Mouse (Mus musculus) natural killer cell, adult 2 months (primary cell): ENCODE data around the gene Phykpl.

Experiments
- DNase-seq, 2 experiments: peaks; one replicate each; pipeline ENCODE4 v3.0.0; 2022; ENCODE audit warnings: low spot score in 2 of 2

The Phykpl gene

DNA sequence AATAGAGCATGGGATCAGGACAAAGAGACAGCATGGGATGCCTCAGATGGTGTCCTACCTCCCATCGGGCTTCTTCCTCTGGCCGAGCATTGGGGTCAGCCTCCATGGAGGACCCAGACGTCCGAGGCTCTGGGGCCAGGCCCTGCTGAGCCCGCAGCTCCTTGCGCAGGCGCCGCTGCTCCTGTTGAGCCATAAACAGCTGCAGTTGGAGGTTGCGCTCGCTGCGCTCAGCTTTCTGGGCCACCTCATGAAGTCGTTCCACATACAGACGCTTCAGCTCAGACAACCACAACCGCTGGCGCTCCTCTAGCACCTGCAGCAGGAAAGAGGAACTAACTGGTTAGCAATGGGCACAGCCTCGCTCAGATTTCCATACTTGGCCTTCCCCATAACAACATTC, 59.7 kb downstream of the Phykpl start:
- peak in 1 of 2 experiments; percentile 80 for DNase-seq

- no peak for DNase-seq
These were observed 60.7 kb downstream of the Phykpl start for GRCm38 (mm10) chr11:51645293-51645692.

- no peak for DNase-seq
These were observed 61.7 kb downstream of the Phykpl start for GRCm38 (mm10) chr11:51646245-51646644.

- DNase-seq = peak in 1 of 2 experiments; percentile 28
These were observed 62.5 kb downstream of the Phykpl start for GRCm38 (mm10) chr11:51646751-51647667.

DNA sequence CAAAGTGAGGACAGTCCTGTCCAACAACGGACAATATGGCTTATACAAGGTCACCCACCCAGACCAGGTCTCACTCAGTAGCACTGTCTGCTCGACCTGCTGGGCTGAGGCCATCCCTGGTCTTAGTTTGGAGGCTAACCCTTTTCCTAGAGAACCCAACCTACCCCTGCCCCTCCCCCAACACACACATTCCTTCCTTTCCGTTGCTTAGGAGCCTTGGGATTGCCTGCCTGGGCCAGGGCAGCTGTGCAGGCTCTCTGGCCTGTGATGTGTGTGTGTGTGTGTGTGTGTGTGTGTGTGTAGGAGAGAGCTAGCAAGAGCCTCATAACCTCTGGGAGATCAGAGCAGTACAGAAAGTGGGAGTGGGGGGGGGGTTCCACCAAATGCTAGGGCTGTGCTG, 64.0 kb downstream of the Phykpl start:
- DNase-seq = no peak

- no peak for DNase-seq
These were observed 64.7 kb downstream of the Phykpl start for GRCm38 (mm10) chr11:51649111-51649888.

DNA sequence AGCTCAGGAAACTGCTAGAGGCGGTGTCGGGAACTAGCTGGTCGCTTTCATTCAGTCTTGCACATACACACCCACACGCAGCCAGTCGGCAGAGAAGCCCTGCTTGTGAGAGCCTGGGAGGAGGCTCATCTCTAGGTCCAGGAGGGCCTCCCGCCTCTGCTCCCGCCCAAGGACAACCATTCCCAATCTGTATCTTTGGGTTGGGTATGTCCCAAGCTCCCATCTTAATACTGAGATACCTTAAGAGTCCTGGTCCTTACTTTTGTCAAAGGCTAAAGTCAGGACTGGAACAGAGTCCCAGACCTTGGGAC, 65.3 kb downstream of the Phykpl start:
- no peak for DNase-seq

DNA sequence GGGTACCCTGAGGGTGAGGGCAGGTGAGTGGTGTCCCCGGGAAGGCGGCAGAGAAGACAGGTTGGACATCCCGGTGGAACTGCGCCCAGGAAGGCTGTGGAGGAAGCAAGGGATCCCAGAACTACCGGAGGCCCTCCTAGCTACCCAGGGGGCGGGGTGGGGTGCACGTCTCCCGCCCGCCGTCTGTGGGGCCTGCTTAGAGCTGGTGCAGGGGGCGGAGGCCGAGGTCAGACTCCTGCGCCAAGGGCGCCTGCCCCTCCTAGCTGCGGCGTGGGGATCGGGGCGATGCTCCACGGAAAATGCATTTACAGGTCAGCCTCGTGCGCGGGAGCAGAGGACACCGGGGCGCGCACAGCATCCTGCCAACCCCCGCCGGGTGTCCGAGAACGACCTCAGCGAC, 65.7 kb downstream of the Phykpl start:
- DNase-seq = no peak

DNA sequence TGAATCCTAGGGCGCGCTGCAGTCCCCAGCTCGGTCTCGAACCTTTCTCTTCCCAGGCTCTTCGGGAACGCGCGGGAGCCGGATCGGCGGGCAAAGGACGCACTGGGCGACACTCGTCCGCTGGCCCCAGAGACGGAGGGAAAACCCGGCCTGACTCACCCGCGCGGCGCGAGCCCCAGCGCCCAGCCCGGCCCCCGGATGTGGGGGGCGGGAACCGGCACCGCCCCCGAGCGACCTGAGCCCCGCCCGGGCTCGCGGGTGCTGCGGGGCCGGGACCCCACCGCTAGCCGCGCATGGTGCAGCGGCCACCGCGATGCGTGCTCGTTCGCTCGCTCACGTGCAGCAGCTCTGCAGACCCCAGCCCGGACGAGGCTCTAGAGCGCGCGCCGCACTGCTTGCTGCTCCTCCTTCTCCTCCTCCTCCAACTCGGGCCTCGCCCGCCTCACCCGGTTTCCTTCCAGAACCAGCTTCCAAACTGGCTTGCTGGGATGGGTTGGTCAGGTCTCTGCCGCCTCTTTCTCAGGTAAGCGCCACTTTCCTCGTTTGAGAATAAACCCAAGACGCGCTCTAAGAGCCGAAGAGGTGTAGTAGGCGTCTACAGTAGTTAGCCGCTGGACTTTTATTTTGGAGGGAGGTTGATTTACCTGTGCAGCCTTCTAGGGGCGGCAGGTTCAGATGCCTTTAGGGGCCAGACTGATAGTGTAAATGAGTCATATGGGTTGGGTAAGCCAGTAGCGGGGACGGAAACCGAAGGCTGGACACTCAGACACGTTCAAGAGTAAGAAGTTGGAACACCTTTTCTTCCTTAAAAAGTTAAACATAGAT, 66.3 kb downstream of the Phykpl start, which contains the start of the genes N4bp3 and D930048N14Rik:
Gene N4bp3 (minus strand): TSS at position 152 of the 825 bp plus-strand sequence.
Gene D930048N14Rik (plus strand): TSS at position 264 of the 825 bp plus-strand sequence.
- DNase-seq = peak; percentile 74 to 76

DNA sequence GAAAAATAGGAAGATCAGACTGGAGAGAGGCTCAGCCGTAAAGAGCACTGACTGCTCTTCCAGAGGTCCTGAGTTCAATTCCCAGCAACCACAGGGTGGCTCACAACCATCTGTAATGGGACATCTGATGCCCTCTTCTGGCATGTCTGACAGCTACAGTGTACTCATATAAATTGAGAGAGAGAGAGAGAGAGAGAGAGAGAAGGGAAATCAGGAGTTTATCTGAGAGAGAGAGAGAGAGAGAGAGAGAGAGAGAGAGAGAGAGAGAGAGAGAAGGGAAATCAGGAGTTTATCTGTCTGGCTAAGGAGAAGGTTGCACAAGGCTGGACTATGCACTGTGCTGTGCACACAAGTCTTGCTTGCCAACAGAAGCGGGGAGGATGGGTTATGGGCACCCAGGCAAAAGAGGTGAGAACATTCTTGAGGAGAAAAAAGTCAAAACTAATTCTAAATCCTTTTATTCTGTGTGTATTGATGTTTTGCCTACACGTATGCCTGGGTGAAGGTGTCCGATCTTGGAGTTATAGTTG, 68.4 kb downstream of the Phykpl start:
- DNase-seq = no peak

DNA sequence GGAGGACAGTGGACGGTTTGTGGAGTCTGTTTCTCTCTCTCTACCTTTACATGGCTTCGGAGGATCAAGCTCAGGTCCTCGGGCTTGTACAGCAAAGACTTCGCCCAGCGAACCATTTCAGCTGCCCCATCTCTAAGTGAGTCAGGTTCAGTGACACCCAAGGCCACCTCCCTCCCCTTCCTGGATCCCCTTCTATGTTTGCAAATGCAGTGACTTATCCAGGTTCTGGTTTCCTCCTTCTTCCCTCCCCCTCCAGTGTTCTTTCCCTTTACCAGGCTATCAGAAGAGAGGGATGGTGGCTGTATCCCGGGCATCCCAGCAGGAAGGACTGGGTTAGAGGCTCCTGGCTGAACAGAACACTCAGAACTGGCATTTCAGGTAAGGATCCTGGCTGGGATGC, 69.2 kb downstream of the Phykpl start:
- no peak for DNase-seq
